Mouse (Mus musculus) embryo, embryonic 11.5 days (tissue): ENCODE measurements around the gene Wnt3a.
A peak's percentile ranks its signal among the peaks of the same experiment; 100 is the strongest.

ENCODE experiments used
- DNase-seq: peaks from one replicate; pipeline ENCODE4 v3.0.0-alpha.2; 2012; ENCODE audit warnings: low read depth, low spot score

Gene Wnt3a

GRCm38 (mm10) chr11:59263870-59264563 is 26.5 kb downstream of the Wnt3a start:
- DNase-seq: peak; percentile 37

DNA sequence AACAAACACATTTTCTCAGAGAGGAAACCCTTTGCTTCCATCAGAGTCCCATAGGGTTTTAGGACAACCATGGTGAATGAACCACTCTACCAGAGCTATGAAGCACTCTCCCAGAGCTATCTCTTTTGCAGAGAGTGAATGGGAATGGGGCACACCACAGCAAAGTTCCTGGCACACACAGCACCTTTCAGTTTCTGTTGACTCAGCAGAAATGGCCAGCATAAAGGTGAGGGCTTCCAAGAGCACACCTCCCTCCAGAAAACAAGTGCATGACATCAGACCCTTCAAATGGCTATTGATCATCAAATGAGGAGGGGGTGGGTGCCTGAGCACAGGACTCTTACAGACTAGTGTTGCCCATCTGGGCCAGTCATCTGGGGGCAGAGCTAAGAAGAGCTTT is 28.2 kb downstream of the Wnt3a start:
- no peak for DNase-seq

DNA sequence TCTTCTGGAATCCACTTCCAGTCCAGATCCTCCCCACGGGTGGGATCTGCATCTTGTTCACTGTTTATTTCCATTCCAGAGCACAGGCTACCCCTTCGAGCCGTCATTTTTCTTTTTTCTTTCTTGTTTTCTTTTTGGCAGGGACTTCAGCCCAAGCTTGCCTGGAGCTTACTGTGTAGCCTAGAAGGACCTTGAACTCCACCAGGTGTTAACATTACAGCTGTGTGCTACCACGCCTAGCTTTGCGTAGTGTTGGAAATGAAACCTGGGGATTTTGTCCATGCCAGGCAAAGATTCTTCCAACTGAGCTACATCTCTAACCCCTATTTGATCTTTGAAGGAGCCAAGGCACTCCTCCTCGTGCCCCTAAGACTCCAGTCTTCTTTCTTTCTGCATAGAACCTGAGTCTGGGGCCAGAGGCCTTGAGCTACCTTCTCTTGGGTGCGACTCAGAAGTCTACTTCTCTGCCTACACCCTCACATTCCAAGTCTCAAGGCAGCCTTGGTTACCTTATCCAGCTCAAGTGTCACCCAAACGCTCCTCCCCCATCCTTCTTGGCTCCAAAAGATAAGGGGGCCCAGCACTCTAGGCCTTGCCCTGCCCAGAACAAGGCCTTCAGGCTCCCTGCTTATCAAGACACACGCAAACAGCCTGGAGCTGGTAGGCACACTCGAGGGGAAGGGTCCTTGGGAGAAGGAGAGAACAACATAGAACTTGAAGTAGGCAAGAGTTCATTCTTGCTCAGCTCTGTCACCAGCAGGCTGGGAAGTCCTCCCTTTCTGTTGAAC is 29.7 kb downstream of the Wnt3a start:
- DNase-seq: no peak

- no peak for DNase-seq
These were observed 30.9 kb downstream of the Wnt3a start for GRCm38 (mm10) chr11:59259647-59260046.

DNA sequence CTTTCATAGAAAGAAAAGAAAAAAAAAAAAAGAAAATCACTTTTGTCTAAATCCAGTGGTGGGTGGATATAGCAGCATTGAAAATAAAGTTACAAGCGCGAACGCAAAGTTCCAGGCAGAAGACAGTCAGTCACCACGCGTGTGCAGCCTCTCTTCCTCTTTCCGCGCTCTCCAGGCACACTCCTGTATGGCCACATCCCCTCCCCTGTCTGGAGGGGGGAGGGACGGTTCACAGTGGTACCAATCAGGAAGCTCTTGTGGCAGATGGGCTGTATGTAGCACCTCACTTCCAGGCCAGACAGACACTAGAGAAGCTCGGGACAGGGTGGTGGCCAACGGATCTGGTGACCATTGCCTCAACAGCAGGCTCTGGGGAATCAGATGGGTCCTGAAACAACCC is 42.5 kb downstream of the Wnt3a start:
- DNase-seq: no peak

GRCm38 (mm10) chr11:59243856-59244255 is 46.7 kb downstream of the Wnt3a start:
- no peak for DNase-seq

- DNase-seq: no peak
These were observed 48.7 kb downstream of the Wnt3a start for GRCm38 (mm10) chr11:59241841-59242240.

GRCm38 (mm10) chr11:59239796-59240195 is 50.8 kb downstream of the Wnt3a start:
- no peak for DNase-seq

- no peak for DNase-seq
These were observed 51.1 kb downstream of the Wnt3a start for GRCm38 (mm10) chr11:59239428-59239785.

- no peak for DNase-seq
These were observed 51.8 kb downstream of the Wnt3a start for GRCm38 (mm10) chr11:59238525-59239427.

DNA sequence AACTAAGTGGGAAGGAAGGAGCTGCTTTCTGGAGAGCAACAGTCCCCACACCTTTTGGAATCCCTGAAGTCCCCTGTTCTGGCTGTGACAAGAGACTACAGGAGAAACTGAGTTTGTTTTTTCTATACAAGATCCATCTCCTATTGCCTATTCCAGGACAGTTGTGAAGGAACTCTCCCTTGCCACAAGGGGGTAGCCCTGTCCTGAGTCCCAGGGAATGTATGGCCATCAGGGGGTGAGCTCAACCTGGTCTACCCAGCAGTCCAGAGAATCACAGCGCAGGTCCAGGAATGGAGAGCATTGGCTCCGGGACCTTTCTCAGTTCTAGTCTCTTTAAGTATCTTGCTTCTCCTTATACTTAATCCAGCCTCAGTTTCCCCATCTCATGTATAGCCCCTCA is 57.8 kb downstream of the Wnt3a start:
- DNase-seq: no peak

DNA sequence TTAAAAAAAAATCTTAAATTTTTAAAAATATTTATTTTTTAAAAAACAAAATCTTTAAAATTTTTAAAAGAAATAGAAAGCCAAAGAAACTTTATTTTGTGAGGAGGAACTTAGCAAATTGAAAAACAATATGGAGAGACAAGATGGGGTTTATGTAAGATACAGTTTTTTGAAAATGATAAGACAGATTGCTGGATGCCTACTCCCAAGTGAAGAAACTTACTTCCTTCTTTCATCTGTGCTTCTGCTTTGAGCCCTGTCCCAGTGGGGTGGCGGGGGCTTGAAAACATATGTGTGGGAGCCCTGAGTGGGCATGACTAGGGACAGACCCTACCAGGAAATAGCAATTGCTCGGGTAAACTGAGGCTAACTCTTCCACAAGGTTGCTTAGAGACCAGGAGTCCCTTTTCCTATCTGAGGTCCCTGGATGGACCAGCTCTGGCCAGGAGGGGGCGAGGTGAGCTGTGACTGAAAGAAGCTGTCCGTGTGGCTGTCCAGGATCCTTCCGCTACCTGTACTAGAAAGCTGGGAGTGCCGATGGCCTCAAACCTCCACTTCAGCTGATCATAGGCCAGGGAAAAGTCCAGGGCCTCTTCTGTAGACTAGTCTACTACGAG is 60.3 kb downstream of the Wnt3a start:
- no peak for DNase-seq

- DNase-seq: peak; percentile 95
These were observed 62.2 kb downstream of the Wnt3a start, which contains the start of gene Arf1 for GRCm38 (mm10) chr11:59228122-59228953. Gene Arf1, minus strand, starts transcription at chr11:59228270.

GRCm38 (mm10) chr11:59227604-59228121 is 62.9 kb downstream of the Wnt3a start:
- no peak for DNase-seq

DNA sequence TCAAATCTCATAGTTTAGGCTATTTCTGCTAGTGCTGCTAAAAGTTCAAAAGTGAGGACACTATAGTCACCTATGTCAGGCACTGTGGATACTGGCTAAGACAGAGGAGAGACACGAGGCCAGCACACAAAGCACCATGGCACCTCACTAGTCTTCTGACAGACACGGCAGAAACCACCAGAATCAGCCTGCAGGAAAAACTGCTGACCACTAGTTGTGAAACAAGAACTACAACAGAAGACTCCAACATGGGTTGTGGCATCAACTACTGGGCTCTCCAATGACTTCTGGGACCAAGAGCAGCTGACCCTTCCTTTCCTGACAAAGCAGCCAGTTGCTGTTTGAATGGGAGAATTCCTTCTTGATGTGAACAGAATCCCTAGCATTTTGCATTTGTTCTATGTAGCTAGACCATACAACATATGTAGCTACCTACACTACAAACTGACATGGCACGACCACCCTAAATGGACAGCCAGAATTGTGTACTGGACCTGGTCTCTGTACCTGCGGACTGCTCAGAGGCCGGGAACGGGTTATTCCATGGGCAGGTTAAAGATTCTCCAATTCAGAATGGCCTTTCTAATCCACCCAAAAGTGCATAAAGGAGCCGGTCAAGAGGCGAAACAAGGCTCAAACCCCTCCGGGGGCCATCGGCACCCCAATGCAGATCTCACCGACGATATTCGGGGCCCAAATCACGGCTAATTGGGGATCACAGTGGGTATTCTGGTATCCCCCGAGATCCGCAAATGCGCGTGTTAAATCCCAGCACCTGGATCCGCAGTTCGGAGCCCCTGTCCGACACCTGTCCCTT is 63.6 kb downstream of the Wnt3a start:
- DNase-seq: no peak

- DNase-seq: no peak
These were observed 64.3 kb downstream of the Wnt3a start for GRCm38 (mm10) chr11:59226251-59226650.

DNA sequence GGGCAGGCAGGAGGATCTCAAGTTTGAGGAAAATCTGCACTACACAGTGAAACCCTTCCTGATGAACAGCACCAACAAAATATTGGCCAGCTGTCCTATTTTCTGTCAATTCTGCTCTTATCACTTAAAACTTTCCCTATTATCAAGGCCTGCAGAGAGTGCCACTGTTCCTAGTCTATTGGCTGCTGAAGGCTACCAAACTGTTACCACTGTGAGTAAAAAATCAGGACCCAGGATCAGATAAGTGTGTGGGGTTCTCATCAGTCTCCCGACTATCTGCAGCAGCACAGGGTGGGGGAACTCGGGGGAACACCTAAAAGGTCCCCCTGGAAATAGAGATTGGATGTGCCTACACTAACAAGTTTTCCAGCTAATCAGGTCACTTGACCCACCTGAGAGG is 65.4 kb downstream of the Wnt3a start:
- no peak for DNase-seq

- DNase-seq: no peak
These were observed 66.1 kb downstream of the Wnt3a start for GRCm38 (mm10) chr11:59224470-59224869.

DNA sequence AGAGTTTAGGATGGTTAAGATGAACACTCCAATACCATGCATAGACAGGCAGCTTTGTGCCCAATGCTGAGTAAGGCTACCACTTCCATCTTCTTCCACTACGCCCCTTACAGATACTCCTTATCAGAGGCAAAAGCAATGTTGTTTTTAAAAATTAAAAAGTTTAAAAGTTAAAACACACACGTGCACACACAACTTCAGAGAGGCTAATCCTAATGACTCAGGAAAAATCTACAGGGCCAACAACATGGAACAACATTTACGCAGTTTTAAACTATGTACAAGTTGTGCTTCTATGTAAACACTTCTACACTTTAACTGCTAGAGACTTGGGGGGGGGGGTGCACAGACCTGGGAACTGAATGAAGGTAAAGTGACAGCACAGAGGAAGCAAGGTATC is 66.5 kb downstream of the Wnt3a start:
- DNase-seq: no peak

GRCm38 (mm10) chr11:59222306-59222705 is 68.2 kb downstream of the Wnt3a start:
- no peak for DNase-seq
